10 mouse cellular contexts compared by ENCODE assay signal in the genomic region with DNA sequence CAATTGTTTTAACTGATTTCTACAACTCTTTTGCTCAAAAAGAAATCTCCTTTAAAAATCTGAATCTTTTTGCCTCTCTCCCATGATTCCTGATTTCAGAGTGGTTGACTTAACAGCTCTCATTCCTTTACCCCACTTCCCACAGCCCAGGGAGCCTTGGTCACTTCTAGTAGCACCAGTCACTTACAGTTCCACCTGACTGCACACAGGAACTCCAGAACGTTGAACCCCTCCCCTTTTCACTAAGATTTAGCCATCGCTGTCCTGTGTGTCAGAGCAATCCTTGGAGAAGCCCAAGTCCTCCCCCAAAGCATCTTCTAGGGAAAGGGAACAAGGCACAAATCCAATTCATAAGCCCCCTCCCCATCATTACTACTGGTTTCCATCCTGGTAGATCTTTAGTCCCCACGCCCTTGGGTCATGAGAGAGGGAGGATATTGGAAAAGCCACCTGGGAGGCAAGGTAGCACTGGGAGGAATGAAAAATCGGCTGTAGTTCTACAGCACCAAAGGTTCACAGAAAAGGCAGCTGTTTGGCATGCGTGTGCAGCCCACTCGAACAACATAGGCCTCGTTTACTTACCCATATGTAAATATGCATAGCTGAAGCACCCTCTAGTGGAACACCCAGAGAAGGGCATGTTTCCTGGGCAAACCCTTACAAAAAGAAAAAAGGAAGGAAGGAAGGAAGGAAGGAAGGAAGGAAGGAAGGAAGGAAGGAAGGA.
DNase-seq lines count a peak whose midpoint lies in the region; ATAC-seq and TF ChIP-seq lines count a peak whose summit lies in the region.
"Had no signal": no experiment of that assay in that cellular context is flagged by ENCODE, and none has a peak within 500 bp of the region (broad histone marks: within the 10 kb centered on the region; RNA-seq: fewer than 3 reads in every experiment).

No protein-coding gene starts in this region.

- H3K9ac ChIP-seq in kidney, embryonic 15.5 days, result no peak overlapping the region
- no peak overlapping the region for H3K9ac ChIP-seq in midbrain, embryonic 15.5 days
- H3K9ac ChIP-seq: embryonic facial prominence, embryonic 13.5 days; limb, embryonic 13.5 days had no signal

- peak; percentile 64; the same call in 1 of the 2 replicates for ATAC-seq in kidney, embryonic 15.5 days (replicated peaks; ENCODE audit: low FRiP score)
- ATAC-seq in midbrain, embryonic 15.5 days (replicated peaks), result peak; percentile 65

- peak; percentile 20 to 28 for DNase-seq in left cerebral cortex, adult 2 months (ENCODE audit: extremely low spot score in 1 of 2, low spot score in 2 of 2)
- DNase-seq in left cerebral cortex, adult 11 months (ENCODE audit: low spot score), result no peak
- DNase-seq in ZHBTc4 (ENCODE audit: low read depth, low spot score), result peak; percentile 26
- peak; percentile 8 for DNase-seq in embryo, embryonic 9.5 days (ENCODE audit: extremely low spot score)
- no peak for DNase-seq in ovary, postnatal 10 days (ENCODE audit: low spot score)
- DNase-seq in heart, postnatal 25 days (ENCODE audit: low spot score), result no peak

- H3K27me3 ChIP-seq in kidney, embryonic 15.5 days, result no peaks in the 10 kb centered on the region; the same call in 1 of the 2 replicates
- no peaks in the 10 kb centered on the region for H3K27me3 ChIP-seq in midbrain, embryonic 15.5 days (replicated peaks)
- H3K27me3 ChIP-seq: embryonic facial prominence, embryonic 13.5 days had no signal

- peaks cover 4% of the 10 kb centered on the region; the same call in 1 of the 2 replicates for H3K4me1 ChIP-seq in kidney, embryonic 15.5 days
- no peaks in the 10 kb centered on the region for H3K4me1 ChIP-seq in midbrain, embryonic 15.5 days
- H3K4me1 ChIP-seq: embryonic facial prominence, embryonic 13.5 days; limb, embryonic 13.5 days had no signal

- H3K36me3 ChIP-seq in kidney, embryonic 15.5 days, result no peaks in the 10 kb centered on the region
- no peaks in the 10 kb centered on the region for H3K36me3 ChIP-seq in midbrain, embryonic 15.5 days (replicated peaks)
- H3K36me3 ChIP-seq: embryonic facial prominence, embryonic 13.5 days; limb, embryonic 13.5 days had no signal

- intact Hi-C loops in left cerebral cortex, adult 2 months (cut with DNase I), result loop anchor here (1.0 kb wide), 2 partner anchors 203 to 400 kb away; no protein-coding TSS in a partner anchor
- intact Hi-C loops in heart, postnatal 25 days (cut with DNase I), result loop anchor here (2.0 kb wide), 1 partner anchor 400 kb away; no protein-coding TSS in a partner anchor

- peak; percentile 62 for TF ChIP-seq CTCF in left cerebral cortex, adult 2 months (IDR thresholded peaks at IDR 0.05)

- no peak overlapping the region for H3K27ac ChIP-seq in left cerebral cortex, adult 2 months
- H3K27ac ChIP-seq in kidney, embryonic 15.5 days, result 0 out of 2 replicates have a peak overlapping the region, but pooled peaks have one; percentile 18
- H3K27ac ChIP-seq in midbrain, embryonic 15.5 days, result no peak overlapping the region
- H3K27ac ChIP-seq: embryonic facial prominence, embryonic 13.5 days; limb, embryonic 13.5 days had no signal

- no peaks in the 10 kb centered on the region for H3K9me3 ChIP-seq in kidney, embryonic 15.5 days (replicated peaks)
- H3K9me3 ChIP-seq in midbrain, embryonic 15.5 days, result no peaks in the 10 kb centered on the region
- H3K9me3 ChIP-seq: embryonic facial prominence, embryonic 13.5 days; limb, embryonic 13.5 days had no signal

- 27% methylated on average over 7 of the region's 7 CpGs for WGBS in kidney, embryonic 15.5 days
- WGBS in midbrain, embryonic 15.5 days, result 28% methylated on average over 7 of the region's 7 CpGs

- H3K4me2 ChIP-seq in kidney, embryonic 15.5 days, result peak overlapping the region; percentile 18; the same call in 1 of the 2 replicates
- H3K4me2 ChIP-seq in midbrain, embryonic 15.5 days, result no peak overlapping the region
- H3K4me2 ChIP-seq: embryonic facial prominence, embryonic 13.5 days; limb, embryonic 13.5 days had no signal

- H3K4me3 ChIP-seq in left cerebral cortex, adult 2 months, result no peak overlapping the region
- no peak overlapping the region for H3K4me3 ChIP-seq in kidney, embryonic 15.5 days (replicated peaks)
- no peak overlapping the region for H3K4me3 ChIP-seq in midbrain, embryonic 15.5 days
- H3K4me3 ChIP-seq: embryonic facial prominence, embryonic 13.5 days; limb, embryonic 13.5 days had no signal

Comparison
In these comparisons a context has a peak if more than half of its experiments do, and no peak if none do; other contexts are left out.
1. DNase-seq: peak in left cerebral cortex, adult 2 months (2 of 2), ZHBTc4 (single experiment) and embryo, embryonic 9.5 days (single experiment); none in left cerebral cortex, adult 11 months (single experiment), ovary, postnatal 10 days (single experiment) and heart, postnatal 25 days (single experiment).